1 mouse cellular context compared by ENCODE assay signal in genomic region chr10:91123828-91124822, GRCm38 (mm10).
TF ChIP-seq lines count a peak whose summit lies in the region.

TSS of gene Slc25a3 (minus strand) at chr10:91124059.

TF ChIP-seq in MEL, 35 proteins besides CTCF, POLR2A, EP300 and RAD21 (continued from another document):
- TF ChIP-seq NRF1 (IDR thresholded peaks at IDR 0.05; ENCODE audit: insufficient read depth, low read depth, low read length, poor library complexity, severe bottlenecking) (peak; percentile 81), KAT2A (conservative IDR thresholded peaks at IDR 0.05; ENCODE audit: low read depth, low read length) (peak; percentile 74), TBP (IDR thresholded peaks at IDR 0.05; ENCODE audit: low read depth, low read length) (peak; percentile 92), MAFK (IDR thresholded peaks at IDR 0.05; ENCODE audit: borderline replicate concordance, low read depth, low read length) (no peak), JUND (IDR thresholded peaks at IDR 0.05; ENCODE audit: low read depth, low read length) (no peak), TCF12 (IDR thresholded peaks at IDR 0.05; ENCODE audit: low read depth, low read length) (peak; percentile 81)
